Mouse (Mus musculus): ENCODE data around the gene Pisd.
"Not testable (repeated sequence)": the region's sequence is repeated elsewhere in the genome, so short reads cannot be mapped to it uniquely, and the experiment has no call there.

The Pisd gene

DNA sequence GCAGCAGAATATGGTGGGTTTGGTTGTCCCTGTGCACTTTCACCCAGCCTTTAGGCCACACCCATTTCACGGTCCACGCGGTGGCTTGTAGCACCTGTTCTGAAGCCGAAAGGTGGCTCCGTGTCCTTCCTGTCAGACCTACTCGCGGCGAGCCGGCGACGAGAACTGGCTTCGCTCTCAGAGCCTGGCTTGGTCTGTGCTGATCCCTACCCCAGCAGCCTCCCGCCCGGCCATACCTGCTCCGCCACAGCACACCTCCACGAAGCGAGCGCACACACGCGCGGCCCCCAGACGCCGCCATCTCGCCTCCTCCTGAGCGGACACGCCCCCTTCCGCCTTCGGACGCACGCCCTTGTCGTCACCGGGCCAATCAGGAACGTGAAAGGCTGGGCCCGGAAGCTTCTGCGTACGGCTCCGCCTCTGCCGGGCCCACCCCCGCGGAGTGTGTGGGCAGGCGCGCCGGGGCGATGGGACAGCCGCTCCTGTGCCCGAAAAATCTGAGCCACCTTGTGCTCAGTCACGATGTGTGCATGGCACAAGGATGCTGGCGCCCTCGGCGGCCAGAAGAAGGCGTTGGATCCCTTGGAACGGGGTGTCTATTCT is at the start of gene Pisd:
Pisd (minus strand) TSS at position 334 of the 603 bp plus-strand sequence.
- DNase-seq (ENCODE audit: extremely low spot score), result peak; percentile 91

DNA sequence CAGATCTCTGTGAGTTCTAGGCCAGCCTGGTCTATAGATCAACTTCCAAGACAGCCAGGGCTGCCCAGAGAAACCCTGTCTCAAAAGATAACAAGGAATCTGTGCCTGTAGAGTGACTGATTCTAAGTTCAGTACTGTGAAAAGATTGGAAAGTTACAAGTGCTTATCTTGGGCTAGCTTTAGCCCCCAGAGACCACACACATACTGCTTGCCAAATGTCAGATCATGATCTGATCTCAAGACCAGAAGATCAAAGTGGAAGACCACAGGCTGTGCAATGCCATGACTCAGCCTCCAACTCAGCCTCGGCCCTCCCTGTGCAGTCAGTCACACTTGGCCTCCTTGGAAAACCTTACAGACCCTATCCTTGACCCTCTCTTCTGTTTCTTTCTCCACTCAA is 49.1 kb upstream of the Pisd start:
- DNase-seq (ENCODE audit: extremely low spot score), result no peak

DNA sequence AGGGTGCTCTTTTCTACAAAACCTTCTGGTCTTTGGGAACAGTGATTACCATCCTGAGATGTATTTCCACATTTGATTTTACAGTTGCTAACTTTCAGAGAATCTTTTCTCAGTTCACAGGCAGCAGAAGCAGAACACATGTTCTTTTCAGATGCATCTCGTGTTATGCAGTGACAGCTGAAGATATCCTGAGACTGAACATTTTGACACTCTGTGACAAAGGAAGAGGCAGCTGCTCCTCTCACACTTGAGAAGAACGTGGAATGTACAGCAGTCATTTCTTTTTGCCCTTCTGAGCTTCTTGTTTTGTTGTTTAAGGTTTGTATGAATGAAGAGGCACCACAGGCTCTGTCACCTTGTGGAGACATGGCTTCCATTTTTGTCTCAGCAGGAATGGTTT is 44.6 kb upstream of the Pisd start:
- DNase-seq (ENCODE audit: extremely low spot score), result no peak

DNA sequence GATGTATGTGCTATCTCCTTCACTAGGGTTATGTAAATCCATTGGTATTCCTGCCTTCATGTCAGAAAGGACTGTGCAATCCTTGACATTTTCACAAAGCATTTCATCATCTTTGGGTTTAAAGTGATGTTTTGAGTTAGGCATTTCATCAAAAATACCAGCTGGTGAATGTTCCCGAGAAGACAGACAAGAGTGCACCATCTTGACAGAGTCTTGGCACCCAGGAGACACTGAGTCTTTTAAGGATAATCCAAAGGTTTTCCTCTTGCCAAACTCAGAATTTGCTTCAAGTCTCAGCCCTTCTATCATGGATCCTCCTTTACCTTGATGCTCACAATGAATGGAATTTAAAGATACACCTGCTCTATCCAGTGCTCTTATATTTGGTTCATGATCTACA is 43.3 kb upstream of the Pisd start:
- not testable (repeated sequence) for DNase-seq (ENCODE audit: extremely low spot score)

DNA sequence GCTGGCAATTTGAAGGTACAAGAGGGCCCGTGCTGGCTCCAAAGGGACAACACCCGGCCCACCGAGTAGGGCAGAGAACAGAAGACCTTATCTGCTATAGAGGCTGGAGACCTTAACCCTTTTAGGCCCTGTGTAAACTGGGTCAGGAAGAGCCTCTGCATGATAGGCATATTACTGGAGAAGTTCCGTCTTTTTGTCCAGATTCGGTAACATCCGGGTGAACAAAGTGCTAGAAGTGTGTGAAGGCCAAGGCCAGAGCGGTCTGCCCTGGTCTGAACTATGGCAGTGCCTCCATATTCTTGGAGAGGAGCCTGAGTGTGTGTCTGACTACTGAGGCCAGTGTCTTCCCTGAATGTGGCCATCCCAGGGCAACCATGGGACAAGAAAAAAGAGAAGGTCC is 41.6 kb upstream of the Pisd start, which contains the start of gene Gm20671:
Gm20671 (minus strand) TSS at position 101 of the 400 bp plus-strand sequence.
- no peak for DNase-seq (ENCODE audit: extremely low spot score)

DNA sequence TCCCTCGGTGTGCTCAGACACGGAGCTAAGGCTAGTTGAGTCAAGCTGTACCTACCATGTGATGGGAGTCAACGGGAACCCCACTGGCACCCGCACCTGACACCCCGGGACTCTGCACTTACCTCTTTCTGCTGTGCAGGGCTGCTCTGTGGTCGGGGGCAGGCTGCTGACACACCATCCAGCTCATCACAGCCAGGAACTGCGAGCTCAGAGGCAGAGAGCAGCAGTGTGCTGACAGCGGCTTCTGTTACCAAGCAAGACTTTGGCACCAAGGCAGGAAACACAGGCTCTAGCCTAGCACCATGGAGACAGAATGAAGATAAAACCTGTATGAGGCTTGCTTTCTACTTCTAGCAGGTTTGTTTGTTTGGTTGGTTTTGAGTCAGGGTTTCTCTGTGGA is 35.0 kb upstream of the Pisd start:
- no peak for DNase-seq (ENCODE audit: extremely low spot score)

DNA sequence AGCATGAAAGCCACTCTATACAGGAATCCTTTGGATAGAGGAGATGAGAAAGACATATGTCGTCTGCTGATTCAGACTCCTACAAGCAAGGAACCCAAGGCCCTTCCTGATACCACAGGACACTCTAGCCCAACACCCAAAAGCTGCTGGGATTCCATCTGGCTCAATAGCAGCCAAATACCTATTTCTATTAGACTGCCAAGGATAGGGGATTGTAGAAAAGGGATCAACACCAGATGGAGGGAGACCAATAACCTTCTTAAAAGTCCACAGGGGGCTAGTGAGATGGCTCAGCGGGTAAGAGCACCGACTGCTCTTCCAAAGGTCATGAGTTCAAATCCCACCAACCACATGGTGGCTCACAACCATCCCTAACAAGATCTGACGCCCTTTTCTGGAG is 29.9 kb upstream of the Pisd start:
- no peak for DNase-seq (ENCODE audit: extremely low spot score)

DNA sequence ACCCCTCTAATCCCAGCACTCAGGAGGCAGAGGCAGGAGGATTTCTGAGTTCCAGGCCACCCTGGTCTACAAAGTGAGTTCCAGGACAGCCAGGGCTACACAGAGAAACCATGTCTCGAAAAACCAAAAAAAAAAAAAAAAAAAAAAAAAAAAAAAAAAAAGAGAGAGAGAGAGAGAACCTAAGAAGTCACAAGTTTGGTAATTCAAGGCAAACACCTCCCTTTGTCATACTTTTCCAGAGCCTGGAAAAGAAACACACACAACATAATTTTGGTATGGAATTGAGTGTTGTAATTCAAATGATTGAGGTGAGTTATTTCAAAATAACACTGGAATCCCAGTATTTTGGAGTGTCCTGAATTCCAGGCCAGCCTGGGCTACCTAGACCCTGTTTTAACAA is 1.0 kb upstream of the Pisd start:
- DNase-seq (ENCODE audit: extremely low spot score), result not testable (repeated sequence)

DNA sequence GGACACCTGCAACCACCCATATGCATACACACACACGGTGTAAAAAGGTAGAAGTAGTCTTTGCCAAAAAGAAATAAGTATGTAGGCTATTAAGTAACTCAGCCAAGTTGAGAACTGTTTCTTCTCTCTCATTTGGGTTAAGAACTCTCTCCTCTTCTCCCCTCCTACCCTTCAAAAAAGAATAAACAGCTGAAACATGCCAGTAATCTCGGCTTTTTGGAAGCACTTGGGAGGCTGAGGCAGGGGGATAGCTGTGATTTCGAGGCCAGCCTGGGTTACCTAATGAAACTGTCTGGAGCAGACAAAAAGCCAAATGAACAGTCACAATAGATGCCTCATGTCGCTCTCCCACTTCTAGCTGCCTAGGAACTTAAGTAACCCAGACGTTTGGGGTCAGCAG is 720 bp downstream of the Pisd start:
- no peak for DNase-seq (ENCODE audit: extremely low spot score)

DNA sequence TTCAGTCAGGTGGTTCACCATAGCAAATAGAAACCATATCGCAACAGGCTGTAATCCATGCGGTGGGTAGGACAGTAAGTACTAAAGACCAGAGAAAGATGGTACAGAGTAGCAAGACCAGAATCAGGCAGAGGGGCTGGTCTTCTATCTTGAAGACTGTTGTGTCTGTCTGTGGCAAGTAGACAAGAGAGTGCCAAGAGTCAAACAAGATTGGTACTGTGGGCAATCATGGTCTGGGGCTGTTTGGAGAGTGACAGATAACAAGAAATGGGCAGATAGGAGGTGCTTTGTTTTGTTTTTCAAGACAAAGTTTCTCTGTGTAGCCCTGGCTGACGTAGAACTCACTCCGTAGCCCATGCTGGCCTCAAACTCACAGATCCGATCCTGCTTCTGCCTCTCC is 3.9 kb downstream of the Pisd start:
- no peak for DNase-seq (ENCODE audit: extremely low spot score)

DNA sequence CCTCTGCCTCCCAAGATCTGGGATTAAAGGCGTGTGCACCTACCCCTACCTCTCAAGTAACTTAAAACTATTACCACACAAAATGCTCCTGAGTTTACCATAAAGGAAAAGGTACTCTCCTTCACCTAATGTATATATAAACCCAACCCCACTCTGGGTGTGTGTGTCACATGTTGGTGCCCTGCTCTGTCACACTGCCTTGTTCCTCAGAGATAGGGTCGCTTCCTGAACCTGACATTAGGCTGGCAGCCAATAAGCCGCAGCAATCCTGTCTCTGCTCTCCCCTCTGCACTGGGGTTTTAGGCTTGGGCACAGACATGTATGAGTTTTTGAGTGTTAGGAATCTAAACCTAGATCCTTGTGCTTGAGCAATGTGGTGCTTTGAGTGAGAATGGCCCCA is 7.3 kb downstream of the Pisd start:
- no peak for DNase-seq (ENCODE audit: extremely low spot score)

DNA sequence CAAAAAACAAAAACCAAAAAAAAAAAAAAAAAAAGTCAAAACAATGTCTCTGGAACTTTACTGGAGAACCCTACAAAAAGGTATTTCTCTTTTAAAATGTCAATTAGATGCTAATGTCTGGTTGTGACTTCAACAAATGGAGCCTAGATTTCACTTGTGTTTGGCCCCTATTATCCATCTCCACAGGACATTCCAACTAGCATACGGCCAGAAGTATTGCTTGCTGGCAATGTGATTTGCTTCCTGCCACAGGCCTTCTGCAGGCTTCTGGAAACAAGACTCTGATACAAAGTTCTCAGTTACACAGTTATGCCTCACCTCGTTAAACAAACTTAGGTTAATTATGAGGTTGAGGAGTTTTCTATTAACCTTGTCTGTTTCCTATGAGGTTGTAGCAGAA is 13.1 kb downstream of the Pisd start:
- DNase-seq (ENCODE audit: extremely low spot score), result no peak

DNA sequence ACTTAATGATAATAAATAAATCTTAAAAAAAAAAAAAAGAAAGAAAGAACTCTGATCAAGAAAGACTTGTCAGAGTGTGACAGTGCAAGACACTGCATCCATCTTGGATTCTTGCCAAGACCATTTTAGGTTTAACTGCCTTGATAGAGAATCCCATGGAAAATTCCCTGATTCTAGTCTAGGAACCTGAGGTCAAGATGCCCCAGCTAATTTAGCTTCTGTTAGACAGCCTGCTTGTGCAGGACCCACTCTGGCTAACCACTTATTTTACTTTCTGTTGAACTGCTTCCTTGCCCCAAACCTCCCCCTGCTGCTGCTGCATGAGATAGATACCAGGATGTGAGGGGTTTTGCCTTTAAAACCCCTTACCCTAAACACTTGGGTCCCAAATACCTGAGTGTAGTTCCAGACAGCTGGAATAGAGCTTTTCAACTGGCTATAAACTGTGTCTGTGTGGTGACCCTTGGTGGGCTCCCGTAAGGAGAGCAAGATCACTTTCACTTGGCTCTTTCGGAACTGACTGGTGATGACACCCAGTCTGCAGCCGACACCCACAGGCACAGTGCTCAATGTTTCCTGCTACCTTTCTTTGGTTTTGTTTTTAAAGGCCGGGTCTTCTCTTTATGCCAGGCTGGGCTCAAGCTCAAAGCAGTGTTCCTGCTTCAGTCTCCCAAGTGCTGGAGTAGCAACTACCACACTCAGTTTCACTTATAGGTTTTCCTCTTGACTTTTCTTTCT is 17.6 kb downstream of the Pisd start:
- DNase-seq (ENCODE audit: extremely low spot score), result no peak

DNA sequence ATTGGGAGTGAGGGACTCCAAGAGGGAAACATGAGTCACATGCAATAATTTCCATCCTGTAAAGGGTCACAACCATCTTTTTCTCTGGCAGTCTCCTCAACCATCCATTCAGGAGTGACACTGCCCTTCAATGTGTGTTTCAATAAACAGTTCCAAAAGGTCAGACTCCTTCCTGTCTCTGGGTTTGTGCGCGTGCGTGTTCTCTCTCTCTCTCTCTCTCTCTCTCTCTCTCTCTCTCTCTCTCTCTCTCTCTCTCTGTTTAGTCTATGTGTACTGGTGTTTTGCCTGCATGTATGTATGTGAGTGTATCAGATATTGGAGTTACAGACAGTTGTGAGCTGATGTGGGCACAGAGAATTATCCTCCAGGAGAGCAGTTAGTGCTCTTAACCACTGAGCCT is 18.4 kb downstream of the Pisd start:
- no peak for DNase-seq (ENCODE audit: extremely low spot score)

DNA sequence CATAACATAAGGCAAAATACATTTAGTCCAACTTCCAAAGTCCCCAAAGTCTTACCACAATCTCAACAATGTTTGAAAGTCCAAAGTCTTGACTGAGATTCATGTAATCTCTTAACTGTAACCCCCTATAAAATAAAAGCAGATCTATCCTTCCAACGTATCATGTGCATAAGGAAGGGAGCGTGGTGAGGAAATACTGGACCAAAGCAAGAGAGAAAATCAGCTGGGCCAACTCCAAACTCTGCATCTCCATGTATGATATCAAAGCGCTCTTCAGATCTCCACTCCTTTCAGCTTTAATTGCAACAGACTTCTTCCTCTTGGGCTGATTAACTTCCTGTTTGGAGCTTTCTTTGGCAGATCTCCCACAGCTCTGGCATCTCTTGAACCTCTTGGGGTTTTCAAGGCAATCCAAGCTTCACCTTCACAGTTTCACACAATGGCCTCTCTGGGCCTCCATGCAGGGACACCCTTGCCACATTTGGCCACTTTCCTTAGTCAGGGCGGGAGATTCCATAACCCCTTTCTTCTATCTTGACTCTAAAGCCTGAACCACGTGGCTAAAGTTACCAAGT is 23.8 kb downstream of the Pisd start:
- DNase-seq (ENCODE audit: extremely low spot score), result no peak

DNA sequence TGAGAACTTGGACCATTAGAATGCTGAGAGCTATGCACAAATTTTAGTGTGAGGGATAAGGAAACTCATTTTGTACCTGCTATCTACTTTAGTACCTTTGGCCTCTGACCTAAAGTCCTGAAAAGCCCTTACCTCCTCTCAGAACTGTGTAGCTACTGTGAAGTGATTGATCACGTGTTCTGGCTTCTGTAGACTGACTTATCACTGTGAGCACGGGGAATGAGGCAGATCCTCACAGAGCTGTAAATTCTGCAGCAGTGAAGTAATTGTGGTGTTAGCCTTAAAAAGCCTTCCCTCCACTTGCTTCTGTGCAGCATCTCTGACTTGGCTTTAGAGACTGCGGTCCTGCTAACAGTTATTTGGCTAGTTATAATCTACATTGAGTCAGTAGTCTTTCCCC is 24.7 kb downstream of the Pisd start:
- DNase-seq (ENCODE audit: extremely low spot score), result no peak

DNA sequence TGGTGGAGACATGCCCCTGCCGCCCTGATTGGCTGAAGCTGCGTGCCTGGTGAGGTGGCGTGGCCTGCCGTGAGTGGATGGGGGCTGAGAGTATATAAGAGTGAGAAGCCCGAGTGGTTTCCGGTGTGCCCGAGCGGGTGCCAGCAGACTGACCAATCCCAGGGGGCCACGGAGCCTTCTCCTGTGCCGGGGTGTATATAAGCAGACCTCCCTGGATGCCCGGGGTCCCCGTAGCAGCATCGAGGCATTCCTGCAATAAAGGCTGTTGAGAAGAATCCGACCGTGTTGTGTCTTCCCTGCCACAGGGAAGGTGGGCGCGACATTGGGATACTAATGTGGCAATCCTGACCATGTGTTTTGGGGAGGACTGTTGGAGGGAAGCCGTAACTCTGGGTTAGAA is 25.1 kb downstream of the Pisd start:
- DNase-seq (ENCODE audit: extremely low spot score), result not testable (repeated sequence)

DNA sequence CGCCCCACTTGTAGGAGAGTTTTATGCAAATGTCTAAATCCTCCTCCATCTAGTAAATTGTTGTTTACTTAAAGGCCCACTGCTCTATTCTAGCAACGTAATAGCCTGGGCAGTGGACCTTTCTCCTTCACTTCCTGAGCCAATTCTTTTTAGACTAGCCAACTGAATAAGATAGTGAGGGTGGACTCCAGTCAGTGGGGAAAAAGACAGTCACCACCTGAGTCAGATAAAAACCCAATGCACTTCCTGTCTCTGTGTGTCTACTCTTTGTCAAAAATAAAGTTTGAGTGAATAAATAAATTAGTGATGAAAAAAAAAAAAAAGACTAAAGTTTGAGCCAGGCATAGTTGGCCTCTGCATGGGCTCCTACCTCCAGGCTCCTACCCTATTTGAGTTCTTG is 25.8 kb downstream of the Pisd start:
- no peak for DNase-seq (ENCODE audit: extremely low spot score)

DNA sequence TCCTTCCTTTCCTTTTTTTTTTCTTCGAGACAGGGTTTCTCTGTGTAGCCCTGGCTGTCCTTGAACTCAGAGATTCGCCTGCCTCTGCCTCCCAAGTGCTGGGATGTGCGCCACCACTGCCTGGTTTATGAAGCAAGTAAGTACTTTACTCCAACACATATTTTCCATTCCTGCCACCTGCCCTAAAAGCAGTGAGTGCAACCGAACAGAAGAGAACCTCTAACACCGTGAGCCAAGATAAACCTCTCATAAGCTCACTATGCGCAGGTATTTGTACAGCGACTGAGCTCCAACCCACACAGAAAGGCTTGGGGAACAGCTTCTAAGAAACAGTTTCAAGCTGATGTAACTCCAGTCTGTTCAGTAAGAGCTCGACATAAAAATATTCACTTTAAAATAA is 29.3 kb downstream of the Pisd start:
- no peak for DNase-seq (ENCODE audit: extremely low spot score)

DNA sequence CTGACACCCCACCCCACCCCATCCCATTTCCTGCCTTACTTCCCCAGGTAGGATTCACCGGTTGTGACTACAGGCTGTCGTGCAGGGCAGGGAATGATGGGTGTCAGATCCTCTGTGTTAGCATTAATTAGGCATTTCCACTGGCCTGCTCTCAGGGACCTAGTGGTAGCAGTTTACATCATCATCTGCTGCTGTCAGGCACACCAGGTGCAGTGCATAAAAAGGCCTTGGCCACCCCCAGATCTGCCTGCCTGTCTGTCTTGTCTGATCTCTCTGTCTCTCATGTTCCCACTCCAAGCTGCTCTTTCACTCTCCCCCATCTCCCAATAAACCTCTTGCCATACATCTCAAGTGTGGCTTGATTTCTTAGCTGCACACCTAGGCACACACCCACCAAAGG is 33.7 kb downstream of the Pisd start:
- no peak for DNase-seq (ENCODE audit: extremely low spot score)

DNA sequence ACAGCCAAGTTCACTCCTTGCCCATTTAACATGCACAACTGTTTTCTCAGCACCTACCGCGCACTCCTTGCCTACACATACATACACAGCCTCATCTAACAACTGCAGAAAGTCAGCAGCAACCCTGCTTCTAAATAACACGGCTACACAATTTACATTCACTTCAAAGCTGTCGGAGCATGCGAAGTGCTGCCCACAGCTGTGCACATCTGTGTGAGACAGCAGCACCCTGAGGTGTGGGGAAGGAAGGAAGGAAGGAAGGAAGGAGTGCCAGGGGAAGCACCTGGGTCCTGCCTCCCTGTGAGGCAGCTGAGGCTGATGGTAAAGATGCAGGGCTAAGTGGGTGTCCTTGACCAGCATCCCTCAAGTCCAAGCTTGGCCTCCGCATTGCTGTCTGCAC is 36.5 kb downstream of the Pisd start:
- no peak for DNase-seq (ENCODE audit: extremely low spot score)

DNA sequence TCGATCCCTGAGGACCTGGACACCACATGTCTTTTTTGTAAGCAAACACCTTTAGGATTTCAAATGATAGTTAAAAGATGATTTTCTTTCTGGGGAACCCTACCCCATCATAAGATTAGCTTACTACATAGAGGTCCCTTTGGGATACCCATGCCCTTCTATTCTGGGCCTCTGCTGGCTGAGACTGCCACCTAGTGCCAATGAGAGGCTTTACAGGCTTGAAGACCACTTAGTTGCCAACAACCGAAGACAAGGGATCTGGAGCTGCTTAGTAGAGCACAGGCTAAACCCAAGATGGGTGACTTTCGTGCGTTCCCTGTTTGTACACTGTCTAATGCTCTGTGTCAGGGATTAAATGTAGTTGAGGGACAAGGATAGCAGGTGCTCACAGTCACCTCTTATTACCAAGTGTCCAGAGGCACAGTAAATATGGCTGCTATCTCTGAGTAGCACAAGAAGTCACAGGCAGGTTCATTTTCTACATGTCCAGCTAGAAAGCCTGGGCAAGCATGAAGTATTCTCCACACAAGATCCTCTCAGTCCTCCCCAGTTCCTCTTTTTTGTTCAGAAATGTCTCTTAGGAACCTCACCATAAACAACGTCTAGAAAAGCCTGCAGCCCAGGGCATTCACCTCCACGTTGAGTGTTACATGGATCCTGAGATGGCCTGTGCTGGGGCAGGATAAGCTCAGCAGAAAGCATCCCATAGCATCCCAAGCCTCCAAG is 37.6 kb downstream of the Pisd start:
- DNase-seq (ENCODE audit: extremely low spot score), result peak; percentile 48
